Mouse (Mus musculus): ENCODE data around the gene Icam2.

DNA sequence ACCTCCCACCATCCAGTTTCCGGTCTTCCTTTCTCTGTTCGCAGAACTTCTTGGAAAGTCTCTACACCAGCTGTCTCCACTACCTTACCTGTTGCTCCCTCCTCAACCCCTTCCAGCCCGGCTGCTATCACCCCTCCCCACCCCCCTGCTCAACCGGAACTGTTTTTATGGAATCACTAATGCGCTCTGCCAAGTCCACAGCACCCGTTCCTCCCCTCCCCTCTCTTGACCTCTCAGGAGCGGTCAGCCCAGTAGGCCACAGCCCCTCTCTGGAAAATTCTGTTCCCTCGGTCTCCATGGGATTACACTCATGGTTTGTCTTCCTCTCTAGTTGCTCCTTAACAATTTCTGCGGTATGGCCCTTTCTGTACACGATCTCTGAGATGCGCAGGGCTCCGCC is 34.7 kb downstream of the Icam2 start, which contains the start of gene Scn4a:
- TF ChIP-seq POLR2A (IDR thresholded peaks at IDR 0.05; ENCODE audit: low read depth, low read length), result no peak
- TF ChIP-seq CTCF (IDR thresholded peaks at IDR 0.05; ENCODE audit: extremely low read depth, insufficient read depth, insufficient read length, insufficient replicate concordance), result no peak
